Mouse (Mus musculus) spleen, postnatal 10 days (tissue): ENCODE results near the gene Gm39566.
"Not testable (repeated sequence)": the region's sequence is repeated elsewhere in the genome, so short reads cannot be mapped to it uniquely, and the experiment has no call there.

Source experiments
- DNase-seq, 2 experiments: peaks; one replicate each; pipeline ENCODE4 v3.0.0; 2021 to 2022; ENCODE audit warnings: low spot score in 2 of 2

The Gm39566 gene

GRCm38 (mm10) chr11:69815155-69815554 is at the start of gene Gm39566:
Gm39566 (minus strand) TSS chr11:69815298.
- DNase-seq, result no peak

- DNase-seq, result no peak
These were observed 49.2 kb upstream of the Gm39566 start for GRCm38 (mm10) chr11:69864138-69864860.

- not testable (repeated sequence) for DNase-seq
These were observed 48.6 kb upstream of the Gm39566 start for GRCm38 (mm10) chr11:69863729-69864128.

- DNase-seq, result no peak
These were observed 43.3 kb upstream of the Gm39566 start, which contains the start of gene Tnk1 for GRCm38 (mm10) chr11:69858113-69858998. Tnk1 (minus strand) TSS chr11:69858730.

- DNase-seq, result peak; percentile 80 to 84
These were observed 40.2 kb upstream of the Gm39566 start for GRCm38 (mm10) chr11:69855347-69855746.

- peak; percentile 33 to 60 for DNase-seq
These were observed 39.6 kb upstream of the Gm39566 start for GRCm38 (mm10) chr11:69854680-69855079.

- DNase-seq, result peak; percentile 87 to 95
These were observed 38.9 kb upstream of the Gm39566 start for GRCm38 (mm10) chr11:69853994-69854393.

GRCm38 (mm10) chr11:69850754-69851153 is 35.7 kb upstream of the Gm39566 start:
- peak in 1 of 2 experiments; percentile 46 for DNase-seq

GRCm38 (mm10) chr11:69849884-69850283 is 34.8 kb upstream of the Gm39566 start:
- DNase-seq, result no peak

- DNase-seq, result no peak
These were observed 34.0 kb upstream of the Gm39566 start for GRCm38 (mm10) chr11:69849128-69849527.

- no peak for DNase-seq
These were observed 32.9 kb upstream of the Gm39566 start for GRCm38 (mm10) chr11:69848021-69848420.

GRCm38 (mm10) chr11:69846738-69847688 is 31.9 kb upstream of the Gm39566 start:
- peak; percentile 62 to 69 for DNase-seq

- DNase-seq, result peak; percentile 94 to 96
These were observed 31.1 kb upstream of the Gm39566 start, which contains the start of gene Plscr3 for GRCm38 (mm10) chr11:69846198-69846680. Plscr3 (plus strand) TSS chr11:69846376.

- DNase-seq, result peak in 1 of 2 experiments; percentile 42
These were observed 23.6 kb upstream of the Gm39566 start for GRCm38 (mm10) chr11:69838714-69839104.

GRCm38 (mm10) chr11:69837952-69838713 is 23.0 kb upstream of the Gm39566 start, which contains the start of gene Tmem256:
Tmem256 (plus strand) TSS chr11:69838514.
- DNase-seq, result peak; percentile 93 to 95

- no peak for DNase-seq
These were observed 22.5 kb upstream of the Gm39566 start, which contains the start of gene Nlgn2 for GRCm38 (mm10) chr11:69837604-69837951. Nlgn2 (minus strand) TSS chr11:69837784.

GRCm38 (mm10) chr11:69836703-69837576 is 21.8 kb upstream of the Gm39566 start:
- DNase-seq, result peak in 1 of 2 experiments; percentile 42

- DNase-seq, result no peak
These were observed 20.9 kb upstream of the Gm39566 start for GRCm38 (mm10) chr11:69835966-69836335.

GRCm38 (mm10) chr11:69835326-69835965 is 20.3 kb upstream of the Gm39566 start:
- DNase-seq, result no peak
